Mouse (Mus musculus) midbrain, embryonic 13.5 days (tissue): ENCODE results near the gene Col4a1. TPM values are rescaled to one million over a fixed set of nuclear protein-coding genes. Genes with fewer than 3 reads are reported as not detected.

Source experiments
- ATAC-seq: fragments of 200-750 bp; cut with Nextera tagmentation; 2 replicates; pipeline ENCODE4 v1.8.0; 2017; ENCODE audit warnings: mild to moderate bottlenecking, moderate TSS enrichment, moderate library complexity
- H3K27ac ChIP-seq: fragments of 300-500 bp; sonication (generic); 2 replicates; pipeline ENCODE4 v1.5.1; 2015; ENCODE audit warnings: inconsistent platforms, mild to moderate bottlenecking, moderate library complexity
- H3K27me3 ChIP-seq: fragments of 300-500 bp; sonication (generic); 2 replicates; pipeline ENCODE4 v1.6.1; 2015; ENCODE audit warnings: mild to moderate bottlenecking, inconsistent platforms
- H3K36me3 ChIP-seq: fragments of 300-500 bp; sonication (generic); 2 replicates; pipeline ENCODE4 v1.6.1; 2015; ENCODE audit warnings: mild to moderate bottlenecking, inconsistent platforms
- H3K4me1 ChIP-seq: fragments of 300-500 bp; sonication (generic); replicated peaks from 2 replicates; pipeline ENCODE4 v1.6.1; 2015; ENCODE audit warnings: inconsistent platforms
- H3K4me2 ChIP-seq: fragments of 300-500 bp; sonication (generic); replicated peaks from 2 replicates; pipeline ENCODE4 v1.6.1; 2015; ENCODE audit warnings: moderate library complexity, mild to moderate bottlenecking, inconsistent platforms
- H3K4me3 ChIP-seq: fragments of 300-500 bp; sonication (generic); replicated peaks from 2 replicates; pipeline ENCODE4 v1.5.1; 2015; ENCODE audit warnings: mild to moderate bottlenecking, inconsistent platforms
- H3K9ac ChIP-seq: fragments of 300-500 bp; sonication (generic); replicated peaks from 2 replicates; pipeline ENCODE4 v1.6.1; 2015; ENCODE audit warnings: mild to moderate bottlenecking, inconsistent platforms
- H3K9me3 ChIP-seq: fragments of 300-500 bp; sonication (generic); 2 replicates; pipeline ENCODE4 v1.6.1; 2016; ENCODE audit warnings: mild to moderate bottlenecking, inconsistent platforms
- WGBS: fragments of 180-500 bp; shearing (Covaris S2); methylation state at CpG from one replicate; pipeline ENCODE4 v1.1.7; 2015; 5-methylcytosine and 5-hydroxymethylcytosine counted together
- polyA plus RNA-seq: library from polyadenylated mRNA; unstranded; fragments of >200 nt; fragmentation: Nextera tagmentation; extraction: Ambion mirVana; gene quantifications from 2 replicates; pipeline ENCODE4 v1.2.1, GENCODE M21; 2015

The Col4a1 gene
- polyA plus RNA-seq, 1 experiment from 2014 or later: 83.4 TPM

DNA sequence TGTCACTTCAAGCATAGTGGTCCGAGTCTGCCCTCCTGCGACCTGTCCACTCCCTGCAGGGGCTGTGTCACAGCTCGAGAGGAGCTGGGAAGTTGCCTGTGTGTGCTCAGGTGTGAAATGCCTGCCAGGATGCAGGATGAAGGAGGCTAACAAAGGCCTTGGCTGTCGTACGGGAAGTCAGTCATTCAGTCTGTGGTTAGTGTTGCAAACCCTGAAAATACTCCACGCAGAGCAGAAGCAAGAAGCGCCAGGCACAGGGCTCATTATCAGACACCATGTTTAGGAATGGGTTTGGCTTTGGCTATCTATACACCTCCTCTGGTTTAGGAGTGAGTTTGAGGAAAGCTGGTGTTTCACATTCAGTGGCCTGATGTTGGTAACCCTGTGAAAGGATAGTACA, 114.0 kb downstream of the Col4a1 start:
- no peak overlapping the region for H3K4me2 ChIP-seq
- H3K27me3 ChIP-seq: no peaks in the 10 kb centered on the region
- H3K36me3 ChIP-seq: no peaks in the 10 kb centered on the region
- WGBS: 74% methylated on average over 7 of the region's 7 CpGs
- H3K27ac ChIP-seq: no peak overlapping the region
- no peak for ATAC-seq
- no peaks in the 10 kb centered on the region for H3K4me1 ChIP-seq
- H3K4me3 ChIP-seq: no peak overlapping the region
- H3K9ac ChIP-seq: no peak overlapping the region
- H3K9me3 ChIP-seq: no peaks in the 10 kb centered on the region

DNA sequence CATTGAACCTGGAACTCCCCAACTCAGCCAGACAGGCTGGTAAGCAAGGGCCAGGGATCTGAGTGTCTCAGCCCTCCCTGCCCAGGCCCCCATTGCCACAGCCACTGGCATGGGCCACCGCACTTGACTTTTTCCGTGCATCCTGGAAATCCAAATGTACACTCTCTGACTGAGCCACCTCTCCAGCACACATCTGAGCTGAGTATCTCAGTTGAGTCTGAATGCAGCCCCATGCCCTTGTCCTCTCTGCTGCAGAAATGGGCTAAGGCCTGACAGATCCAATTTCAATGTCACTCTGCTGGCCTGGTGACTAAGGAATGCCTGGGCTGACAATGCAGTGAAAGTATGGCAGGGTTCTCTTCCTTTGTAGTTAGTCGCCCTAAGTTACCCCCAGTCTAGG, 114.6 kb downstream of the Col4a1 start:
- no peak for ATAC-seq
- Histone ChIP-seq H3K27ac (no peak overlapping the region), H3K4me1 (no peaks in the 10 kb centered on the region), H3K4me3 (no peak overlapping the region), H3K27me3 (no peaks in the 10 kb centered on the region), H3K9ac (no peak overlapping the region), H3K4me2 (no peak overlapping the region), H3K36me3 (no peaks in the 10 kb centered on the region), H3K9me3 (no peaks in the 10 kb centered on the region)
- WGBS: 69% methylated on average over 3 of the region's 3 CpGs

DNA sequence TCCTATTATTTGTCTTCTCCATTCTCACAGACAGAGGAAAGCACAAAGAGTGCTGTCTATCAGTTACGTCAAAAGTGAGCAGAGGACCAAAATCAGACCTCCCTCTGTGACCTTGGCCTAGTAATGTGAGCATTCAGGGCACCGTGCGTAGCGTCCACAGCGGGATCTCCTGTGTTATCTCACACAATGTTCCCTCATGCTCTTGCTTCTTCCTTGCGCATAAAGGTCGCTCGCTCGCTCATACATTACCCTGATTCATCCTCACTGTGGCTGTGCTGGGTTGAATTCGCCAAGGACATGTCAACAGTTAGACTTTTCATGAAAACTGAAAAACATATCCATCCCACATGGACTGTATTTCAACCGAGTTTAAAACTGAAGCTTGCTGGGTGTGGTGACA, 115.4 kb downstream of the Col4a1 start:
- H3K4me1 ChIP-seq: no peaks in the 10 kb centered on the region
- H3K4me3 ChIP-seq: no peak overlapping the region
- 87% methylated on average over 11 of the region's 11 CpGs for WGBS
- no peak overlapping the region for H3K9ac ChIP-seq
- no peak overlapping the region for H3K27ac ChIP-seq
- ATAC-seq: no peak
- H3K27me3 ChIP-seq: no peaks in the 10 kb centered on the region
- no peaks in the 10 kb centered on the region for H3K9me3 ChIP-seq
- no peak overlapping the region for H3K4me2 ChIP-seq
- no peaks in the 10 kb centered on the region for H3K36me3 ChIP-seq

DNA sequence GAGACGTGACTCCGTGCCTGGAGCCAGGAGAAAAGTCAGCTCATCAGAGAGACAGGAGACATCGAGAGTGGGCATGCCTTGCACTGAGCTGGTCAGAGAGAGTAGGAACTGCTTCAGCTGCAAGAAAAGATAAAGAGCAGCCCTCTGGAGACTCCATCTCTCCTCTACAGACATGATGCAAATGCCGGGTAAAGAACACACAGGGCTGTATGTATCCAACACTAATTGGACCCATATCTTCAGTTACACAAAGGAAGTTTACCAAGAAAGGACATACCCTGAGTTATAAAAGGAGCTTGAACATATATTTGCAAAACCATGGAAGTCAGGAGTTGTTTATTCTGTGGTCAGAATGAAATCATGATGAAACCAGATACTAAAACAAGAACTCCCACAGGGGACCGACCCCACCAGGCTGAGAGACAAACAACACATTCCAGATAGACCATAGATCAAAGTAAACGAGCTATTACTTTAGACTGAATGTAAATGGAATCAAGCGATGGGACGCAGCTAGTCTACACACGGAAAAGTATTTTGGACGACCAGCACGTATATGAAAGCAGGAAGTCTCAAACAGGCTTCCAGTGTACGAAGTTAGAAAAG, 119.8 kb downstream of the Col4a1 start:
- Histone ChIP-seq H3K4me3 (no peak overlapping the region), H3K9me3 (no peaks in the 10 kb centered on the region), H3K27ac (no peak overlapping the region), H3K9ac (no peak overlapping the region), H3K27me3 (peaks cover 12% of the 10 kb centered on the region), H3K4me2 (no peak overlapping the region), H3K36me3 (no peaks in the 10 kb centered on the region), H3K4me1 (peaks cover 9% of the 10 kb centered on the region)
- no peak for ATAC-seq
- WGBS: 69% methylated on average over 12 of the region's 12 CpGs

DNA sequence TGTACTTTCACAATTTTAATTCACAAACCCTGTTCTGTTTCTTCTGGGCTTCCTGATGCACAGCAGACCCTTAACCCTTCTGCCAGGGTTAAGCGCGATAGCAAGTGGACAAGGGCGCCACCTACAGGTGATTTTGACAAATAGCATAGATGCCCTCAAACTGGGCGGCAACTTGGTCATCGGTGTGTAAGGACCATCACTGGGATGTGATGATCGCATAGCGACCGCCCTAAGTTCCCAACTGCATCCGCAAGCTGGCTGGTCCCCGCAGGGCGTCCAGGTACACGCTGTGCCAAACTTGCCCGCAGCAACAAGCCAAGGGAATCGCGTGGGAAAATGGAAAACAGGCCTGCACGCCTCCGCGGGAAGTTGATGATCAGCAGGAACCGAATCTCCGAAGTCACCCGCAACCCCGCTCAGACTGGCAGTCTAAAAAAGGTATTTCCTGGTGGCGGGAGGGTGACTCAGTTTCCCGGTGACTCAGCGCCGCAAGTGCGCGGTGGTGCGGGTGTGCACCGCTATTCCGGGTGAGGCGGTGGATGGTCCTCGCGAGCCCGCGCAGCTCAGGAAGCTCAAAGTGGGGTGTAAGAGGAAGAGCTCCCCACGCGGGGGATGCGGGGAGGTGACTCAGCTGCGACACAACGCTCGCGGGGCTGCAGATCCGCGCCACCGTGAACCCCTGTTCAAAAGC, 124.9 kb downstream of the Col4a1 start:
- Histone ChIP-seq H3K4me1 (peaks cover 12% of the 10 kb centered on the region), H3K36me3 (no peaks in the 10 kb centered on the region), H3K4me2 (peak overlapping the region; percentile 90), H3K4me3 (peak overlapping the region; percentile 46), H3K9me3 (no peaks in the 10 kb centered on the region), H3K27me3 (peaks cover 14% of the 10 kb centered on the region), H3K9ac (peak overlapping the region; percentile 63), H3K27ac (no peak overlapping the region)
- 1% methylated on average over 46 of the region's 46 CpGs for WGBS
- ATAC-seq: peak; percentile 81

DNA sequence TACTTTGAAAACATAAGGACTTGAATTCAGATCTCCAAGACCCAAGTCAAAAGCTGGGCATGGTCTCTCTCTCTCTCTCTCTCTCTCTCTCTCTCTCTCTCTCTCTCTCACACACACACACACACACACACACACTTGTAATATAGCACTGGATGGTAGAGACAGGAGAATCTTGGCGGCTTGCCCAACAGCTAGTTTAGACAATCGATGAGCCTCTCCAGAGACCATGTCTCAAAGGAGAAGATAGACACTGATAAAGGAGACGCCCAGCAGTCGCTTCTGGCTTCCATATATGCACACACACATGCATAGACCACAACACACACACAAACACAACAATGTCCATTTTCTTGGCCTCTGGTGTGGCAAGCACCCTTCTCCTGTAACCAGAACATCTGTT, 126.2 kb downstream of the Col4a1 start:
- no peaks in the 10 kb centered on the region for H3K9me3 ChIP-seq
- peaks cover 14% of the 10 kb centered on the region for H3K27me3 ChIP-seq
- no peak overlapping the region for H3K4me3 ChIP-seq
- H3K27ac ChIP-seq: no peak overlapping the region
- 75% methylated on average over 4 of the region's 4 CpGs for WGBS
- ATAC-seq: no peak
- H3K9ac ChIP-seq: no peak overlapping the region
- H3K36me3 ChIP-seq: no peaks in the 10 kb centered on the region
- H3K4me1 ChIP-seq: peaks cover 15% of the 10 kb centered on the region
- no peak overlapping the region for H3K4me2 ChIP-seq

DNA sequence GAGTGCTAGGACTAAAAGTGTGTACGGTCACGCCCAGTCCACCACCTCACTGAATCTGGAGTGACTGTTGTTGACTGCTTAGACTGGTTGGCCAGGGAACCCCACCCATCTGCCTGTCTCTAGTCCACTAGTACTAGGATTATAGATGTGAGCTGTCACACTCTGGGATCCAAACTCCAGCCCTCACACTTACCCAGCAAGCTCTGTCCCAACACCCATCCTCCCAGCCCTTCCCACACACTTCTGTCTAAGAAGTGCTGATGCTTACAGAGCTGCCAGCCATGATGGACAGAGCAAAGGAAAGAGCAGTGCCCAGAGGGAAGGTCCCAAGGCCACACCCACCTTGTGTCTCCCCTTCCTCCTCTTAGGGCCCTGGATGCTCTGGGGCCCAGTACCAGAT, 127.0 kb downstream of the Col4a1 start:
- Histone ChIP-seq H3K4me1 (peaks cover 19% of the 10 kb centered on the region), H3K27me3 (peaks cover 14% of the 10 kb centered on the region), H3K4me2 (no peak overlapping the region), H3K9me3 (no peaks in the 10 kb centered on the region), H3K4me3 (no peak overlapping the region), H3K9ac (no peak overlapping the region), H3K27ac (no peak overlapping the region), H3K36me3 (no peaks in the 10 kb centered on the region)
- WGBS: 91% methylated on average over 2 of the region's 2 CpGs
- no peak for ATAC-seq

DNA sequence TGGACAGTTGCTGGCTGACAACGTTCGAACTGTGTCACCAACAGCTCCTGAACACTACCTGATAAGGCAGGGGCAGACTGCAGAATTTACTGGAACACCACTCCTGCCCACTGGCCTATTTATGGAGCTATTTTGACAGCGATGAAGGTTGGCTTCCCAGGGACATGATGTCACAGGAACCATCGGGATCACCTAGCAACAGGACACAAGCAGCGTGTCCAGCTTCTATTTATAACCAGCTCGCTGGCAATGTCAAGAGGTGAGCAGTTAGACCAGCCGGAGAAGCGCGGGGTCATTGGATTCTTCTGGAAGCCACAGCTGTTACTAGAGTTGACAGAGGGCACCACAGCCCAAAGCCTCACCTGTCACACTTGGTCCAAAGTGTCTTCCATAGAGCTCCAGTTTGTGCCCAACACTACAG, 129.0 kb downstream of the Col4a1 start:
- 79% methylated on average over 9 of the region's 9 CpGs for WGBS
- H3K9me3 ChIP-seq: no peaks in the 10 kb centered on the region
- peaks cover 18% of the 10 kb centered on the region for H3K4me1 ChIP-seq
- H3K4me2 ChIP-seq: no peak overlapping the region
- ATAC-seq: no peak
- no peaks in the 10 kb centered on the region for H3K36me3 ChIP-seq
- no peak overlapping the region for H3K4me3 ChIP-seq
- H3K9ac ChIP-seq: no peak overlapping the region
- H3K27ac ChIP-seq: no peak overlapping the region
- H3K27me3 ChIP-seq: peaks cover 10% of the 10 kb centered on the region

DNA sequence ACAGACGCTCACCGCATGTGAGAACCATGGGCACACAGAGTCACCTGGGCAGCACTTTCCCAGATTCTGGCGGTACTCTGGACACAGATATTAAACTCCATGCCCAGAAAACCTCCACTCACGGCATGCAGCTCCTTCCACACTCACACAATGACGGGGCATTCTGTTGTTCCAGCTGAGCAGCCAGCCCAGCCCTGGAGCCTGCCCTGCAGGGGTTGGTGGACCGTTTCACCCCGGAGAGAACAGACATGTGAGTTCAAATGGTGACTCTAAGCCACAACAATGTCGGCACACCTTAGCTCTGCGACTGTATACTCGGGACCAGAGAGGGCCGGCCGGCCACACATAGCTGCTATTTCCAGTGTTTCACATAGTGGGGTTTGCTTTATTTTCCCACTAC, 130.0 kb downstream of the Col4a1 start:
- Histone ChIP-seq H3K27me3 (no peaks in the 10 kb centered on the region), H3K9me3 (no peaks in the 10 kb centered on the region), H3K36me3 (no peaks in the 10 kb centered on the region), H3K9ac (no peak overlapping the region), H3K4me3 (no peak overlapping the region), H3K4me2 (no peak overlapping the region), H3K4me1 (peaks cover 8% of the 10 kb centered on the region), H3K27ac (no peak overlapping the region)
- ATAC-seq: no peak
- 81% methylated on average over 12 of the region's 12 CpGs for WGBS

DNA sequence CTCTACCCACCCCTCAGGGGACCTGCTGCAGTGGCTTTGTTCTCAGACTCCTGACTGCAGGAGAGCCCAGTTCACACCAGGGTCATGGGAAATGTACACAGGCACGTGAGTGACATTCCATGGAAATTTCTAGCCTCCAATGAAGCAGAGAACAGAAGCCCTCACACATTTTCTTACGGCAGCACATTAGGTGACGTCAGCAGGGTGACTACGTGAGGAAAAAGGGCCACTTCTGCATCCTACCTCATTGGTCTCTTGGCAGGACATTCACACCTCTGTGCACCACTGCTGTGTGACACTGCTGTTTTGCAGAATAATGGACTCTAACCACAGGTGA, 130.5 kb downstream of the Col4a1 start:
- Histone ChIP-seq H3K9ac (no peak overlapping the region), H3K9me3 (no peaks in the 10 kb centered on the region), H3K4me2 (no peak overlapping the region), H3K4me3 (no peak overlapping the region), H3K36me3 (no peaks in the 10 kb centered on the region), H3K4me1 (0 out of 2 replicates have a peak, but pooled peaks cover 7% of the 10 kb centered on the region), H3K27me3 (no peaks in the 10 kb centered on the region), H3K27ac (no peak overlapping the region)
- ATAC-seq: no peak
- WGBS: 72% methylated on average over 4 of the region's 4 CpGs

DNA sequence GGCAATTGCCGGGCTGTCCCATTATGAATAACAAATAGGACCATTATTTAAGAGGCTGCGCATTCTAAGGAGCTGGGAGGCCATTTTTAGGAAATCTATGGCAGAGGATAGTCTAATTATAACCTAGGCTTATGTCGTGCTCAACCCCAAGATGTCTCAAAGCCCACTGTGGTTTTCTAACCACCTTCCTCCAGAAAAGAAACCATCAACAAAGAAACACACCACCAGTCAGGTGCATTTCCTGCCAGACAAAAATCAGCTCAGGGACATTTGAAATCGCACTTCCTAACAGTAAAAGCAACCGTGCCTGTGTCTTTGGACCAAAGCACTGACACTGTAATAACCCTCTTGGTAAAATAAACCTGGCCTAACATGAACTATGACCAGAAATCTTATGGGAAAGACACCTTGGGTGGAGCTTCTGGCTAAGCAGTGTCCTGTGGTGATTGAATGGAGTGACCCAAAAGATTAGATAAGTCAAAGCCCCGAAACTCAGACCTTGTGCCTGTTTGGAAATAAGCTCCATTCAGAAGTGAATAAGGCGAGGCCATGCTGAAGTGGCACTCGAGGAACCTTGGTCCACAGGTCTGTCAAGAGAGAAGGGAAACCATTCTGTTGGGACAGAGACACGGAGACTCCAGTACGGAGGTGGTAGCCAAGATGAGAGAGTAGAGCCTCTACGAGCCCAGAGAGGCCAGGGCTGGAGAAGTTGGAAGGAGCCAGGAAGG, 131.0 kb downstream of the Col4a1 start:
- ATAC-seq: no peak
- no peak overlapping the region for H3K9ac ChIP-seq
- 66% methylated on average over 11 of the region's 11 CpGs for WGBS

DNA sequence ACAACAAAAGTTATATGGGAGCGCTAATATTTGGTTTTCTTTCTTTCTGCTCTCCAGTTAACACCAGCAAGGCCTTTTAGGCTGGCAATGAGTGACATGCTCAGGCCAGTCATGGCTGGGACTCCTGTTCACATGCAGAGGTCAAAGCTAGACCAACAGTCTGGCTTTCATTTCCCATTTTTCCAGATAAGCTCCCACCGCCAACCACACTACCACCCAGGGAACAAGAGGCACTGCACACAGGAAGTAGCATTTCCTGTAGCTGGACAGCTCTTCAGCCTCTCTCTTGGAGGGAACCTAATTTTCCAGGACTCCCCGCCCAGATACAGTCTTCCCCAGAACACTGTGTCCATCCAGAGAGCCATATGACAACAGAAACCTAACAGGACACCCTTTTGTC, 132.8 kb downstream of the Col4a1 start:
- no peak overlapping the region for H3K9ac ChIP-seq
- no peaks in the 10 kb centered on the region for H3K27me3 ChIP-seq
- H3K4me3 ChIP-seq: no peak overlapping the region
- 95% methylated on average over 3 of the region's 3 CpGs for WGBS
- H3K4me2 ChIP-seq: no peak overlapping the region
- ATAC-seq: no peak
- H3K4me1 ChIP-seq: 0 out of 2 replicates have a peak, but pooled peaks cover 7% of the 10 kb centered on the region
- no peak overlapping the region for H3K27ac ChIP-seq
- H3K9me3 ChIP-seq: no peaks in the 10 kb centered on the region
- no peaks in the 10 kb centered on the region for H3K36me3 ChIP-seq

More for the DNA sequence above, 131.0 kb downstream of the Col4a1 start:
- Histone ChIP-seq H3K9me3 (no peaks in the 10 kb centered on the region), H3K27ac (no peak overlapping the region), H3K36me3 (no peaks in the 10 kb centered on the region), H3K4me3 (no peak overlapping the region), H3K27me3 (no peaks in the 10 kb centered on the region), H3K4me2 (no peak overlapping the region), H3K4me1 (0 out of 2 replicates have a peak, but pooled peaks cover 7% of the 10 kb centered on the region)
